In genomic region chr19:42443887-42444409, GRCm38 (mm10) we compare ENCODE assay signal across 8 mouse cellular contexts. TPM values are rescaled to one million over a fixed set of nuclear protein-coding genes. Genes with fewer than 3 reads are reported as not detected.
A peak's percentile ranks its signal among the peaks of the same experiment; 100 is the strongest.
DNase-seq lines count a peak whose midpoint lies in the region; ATAC-seq and TF ChIP-seq lines count a peak whose summit lies in the region.

No protein-coding gene starts in this region.

- no peaks in the 10 kb centered on the region for H3K36me3 ChIP-seq in intestine, embryonic 14.5 days (ENCODE audit: control insufficient read depth, insufficient read depth, low read length)
- no peaks in the 10 kb centered on the region for H3K36me3 ChIP-seq in intestine, embryonic 16.5 days (ENCODE audit: control insufficient read depth, insufficient read depth, low read length)
- H3K36me3 ChIP-seq in ES-E14 (ENCODE audit: control insufficient read depth, insufficient read depth, low read length, poor library complexity, severe bottlenecking), result no peaks in the 10 kb centered on the region
- H3K36me3 ChIP-seq in small intestine, adult 2 months (ENCODE audit: control insufficient read depth, insufficient read depth, low read length), result no peaks in the 10 kb centered on the region

- peak; percentile 70 for TF ChIP-seq CTCF in cortical plate, adult 2 months (IDR thresholded peaks at IDR 0.05; ENCODE audit: extremely low read depth, insufficient read depth, low read length)
- TF ChIP-seq CTCF in small intestine, adult 2 months (IDR thresholded peaks at IDR 0.05; ENCODE audit: extremely low read depth, insufficient read length, insufficient replicate concordance, low read depth, low read length), result peak; percentile 80; the same call in 1 of the 2 replicates

- no peak overlapping the region for H3K4me2 ChIP-seq in intestine, embryonic 14.5 days (ENCODE audit: low read length)
- no peak overlapping the region for H3K4me2 ChIP-seq in intestine, embryonic 16.5 days (ENCODE audit: low read depth, low read length)

- in situ Hi-C loops in ES-E14 (cut with MboI; ENCODE audit: low sequenced_read_pairs in 2 of 2, unreplicated experiment in 2 of 2), result no loop called here

- peak; percentile 64 for DNase-seq in intestine, embryonic 14.5 days (ENCODE audit: low spot score)
- peak; percentile 40 for DNase-seq in 416B (ENCODE audit: low read depth)
- DNase-seq in ES-E14 (ENCODE audit: low read depth, low spot score), result no peak
- DNase-seq in kidney, postnatal 4 days, result peak; percentile 38 to 51
- DNase-seq in heart, postnatal 25 days (ENCODE audit: low spot score), result no peak

- no peak for TF ChIP-seq POLR2A in cortical plate, adult 2 months (IDR thresholded peaks at IDR 0.05; ENCODE audit: extremely low read depth, insufficient read depth, low read length)
- no peak for TF ChIP-seq POLR2A in small intestine, adult 2 months (IDR thresholded peaks at IDR 0.05; ENCODE audit: low read depth, low read length)

- no peak overlapping the region for H3K27ac ChIP-seq in intestine, embryonic 14.5 days (ENCODE audit: low read depth)
- H3K27ac ChIP-seq in intestine, embryonic 16.5 days (ENCODE audit: low read length), result no peak overlapping the region
- H3K27ac ChIP-seq in ES-E14 (ENCODE audit: insufficient read depth, low read depth, low read length, poor library complexity, severe bottlenecking), result no peak overlapping the region
- H3K27ac ChIP-seq in cortical plate, adult 2 months (ENCODE audit: insufficient read depth, low read length), result no peak overlapping the region
- H3K27ac ChIP-seq in small intestine, adult 2 months (ENCODE audit: insufficient read depth, low read depth, low read length), result no peak overlapping the region

- intact Hi-C loops in heart, postnatal 25 days (cut with DNase I), result loop anchor here (5.0 kb wide), 2 partner anchors 127 to 213 kb away; no protein-coding TSS in a partner anchor

- no peak for ATAC-seq in intestine, embryonic 14.5 days (replicated peaks; ENCODE audit: low FRiP score, low TSS enrichment, low read depth)
- no peak for ATAC-seq in intestine, embryonic 16.5 days

- 14% methylated on average over 3 of the region's 3 CpGs for WGBS in intestine, embryonic 14.5 days
- WGBS in intestine, embryonic 16.5 days, result 14% methylated on average over 3 of the region's 3 CpGs
- 9% methylated on average over 3 of the region's 3 CpGs for WGBS in small intestine, adult 2 months

- H3K27me3 ChIP-seq in intestine, embryonic 14.5 days (replicated peaks; ENCODE audit: control insufficient read depth, insufficient read depth, low read length), result no peaks in the 10 kb centered on the region
- H3K27me3 ChIP-seq in intestine, embryonic 16.5 days (replicated peaks; ENCODE audit: control insufficient read depth, insufficient read depth, low read length), result no peaks in the 10 kb centered on the region; the same call in 1 of the 2 replicates
- H3K27me3 ChIP-seq in small intestine, adult 2 months (ENCODE audit: control insufficient read depth, insufficient read depth, low read length), result no peaks in the 10 kb centered on the region

- no peak overlapping the region for H3K9ac ChIP-seq in intestine, embryonic 14.5 days (ENCODE audit: low read length)
- no peak overlapping the region for H3K9ac ChIP-seq in intestine, embryonic 16.5 days (ENCODE audit: low read depth, low read length)
- H3K9ac ChIP-seq in ES-E14 (ENCODE audit: insufficient read depth, low read depth, low read length, poor library complexity, severe bottlenecking), result no peak overlapping the region

- no peaks in the 10 kb centered on the region for H3K9me3 ChIP-seq in intestine, embryonic 14.5 days (ENCODE audit: control insufficient read depth, low read length)
- no peaks in the 10 kb centered on the region for H3K9me3 ChIP-seq in intestine, embryonic 16.5 days (ENCODE audit: control insufficient read depth, low read length)
- H3K9me3 ChIP-seq in ES-E14 (ENCODE audit: control insufficient read depth, insufficient read depth, low read depth, low read length), result no peaks in the 10 kb centered on the region

- no peak overlapping the region for H3K4me3 ChIP-seq in intestine, embryonic 14.5 days (ENCODE audit: low read depth, low read length)
- H3K4me3 ChIP-seq in intestine, embryonic 16.5 days (ENCODE audit: low read length), result no peak overlapping the region
- no peak overlapping the region for H3K4me3 ChIP-seq in ES-E14 (ENCODE audit: insufficient read depth in 1 of 2, low read depth in 1 of 2, low read length in 2 of 2, poor library complexity in 1 of 2, severe bottlenecking in 1 of 2)
- no peak overlapping the region for H3K4me3 ChIP-seq in cortical plate, adult 2 months (ENCODE audit: insufficient read depth, low read length)
- H3K4me3 ChIP-seq in small intestine, adult 2 months (ENCODE audit: low read depth, low read length), result no peak overlapping the region

- H3K4me1 ChIP-seq in intestine, embryonic 14.5 days (replicated peaks; ENCODE audit: control insufficient read depth, insufficient read depth, low read length), result no peaks in the 10 kb centered on the region
- no peaks in the 10 kb centered on the region for H3K4me1 ChIP-seq in intestine, embryonic 16.5 days (ENCODE audit: control insufficient read depth, insufficient read depth, low read length)
- peaks cover 0 to 2% of the 10 kb centered on the region in 2 experiments; a peak in 1 of 4 replicates for H3K4me1 ChIP-seq in ES-E14 (ENCODE audit: control insufficient read depth in 2 of 2, insufficient read depth in 2 of 2, low read length in 2 of 2, poor library complexity in 1 of 2)
- no peaks in the 10 kb centered on the region for H3K4me1 ChIP-seq in cortical plate, adult 2 months (ENCODE audit: control insufficient read depth, insufficient read depth, low read length)
- H3K4me1 ChIP-seq in small intestine, adult 2 months (ENCODE audit: control insufficient read depth, insufficient read depth, insufficient read length, low read length), result no peaks in the 10 kb centered on the region

TF ChIP-seq in ES-E14, 5 proteins besides CTCF, POLR2A, EP300 and RAD21:
- TF ChIP-seq ZC3H11A (IDR thresholded peaks at IDR 0.05; ENCODE audit: borderline replicate concordance, low read depth, low read length) (0 out of 2 replicates have a peak, but pooled peaks have one; percentile 15), MAFK (IDR thresholded peaks at IDR 0.05; ENCODE audit: insufficient read depth, low read depth, low read length) (no peak)
TF ChIP-seq in ES-E14: peak in this region for 1.

RNA-seq across cellular contexts. Expression of gene Crtac1, which starts 12.4 kb away (rescaled TPM):
- 4.1 and 5.6 TPM in 2 replicates for polyA plus RNA-seq in intestine, embryonic 14.5 days (2014; fragmentation: Nextera tagmentation; extraction: Ambion mirVana)
- polyA plus RNA-seq in intestine, embryonic 16.5 days (2015; fragmentation: Nextera tagmentation; extraction: Ambion mirVana), result 4.8 and 5.6 TPM in 2 replicates
- total RNA-seq in ES-E14 (2012; rRNA removed), result 2.0 and 3.4 TPM in 2 replicates
- 48.1 and 53.4 TPM in 2 replicates for polyA plus RNA-seq in cortical plate, adult 2 months (2012; rRNA removed)
- 0.39 and 0.48 TPM in 2 replicates for polyA plus RNA-seq in small intestine, adult 2 months (2012; rRNA removed)
- total RNA-seq in heart, postnatal 25 days (2021), result under 1 TPM in 1 of 2 experiments, not detected in 1; 0.10 TPM

Comparison
In these comparisons a context has a peak if more than half of its experiments do, and no peak if none do; other contexts are left out.
1. DNase-seq: peak in intestine, embryonic 14.5 days (single experiment), 416B (single experiment) and kidney, postnatal 4 days (2 of 2); none in ES-E14 (single experiment) and heart, postnatal 25 days (single experiment).